Mouse (Mus musculus) T-cell, adult 2 months (primary cell): Measurements from ENCODE around the gene Fam217b.

Experiments
- DNase-seq: peaks from one replicate; pipeline ENCODE4 v3.0.0; 2022; ENCODE audit warnings: low spot score

The Fam217b gene

DNA sequence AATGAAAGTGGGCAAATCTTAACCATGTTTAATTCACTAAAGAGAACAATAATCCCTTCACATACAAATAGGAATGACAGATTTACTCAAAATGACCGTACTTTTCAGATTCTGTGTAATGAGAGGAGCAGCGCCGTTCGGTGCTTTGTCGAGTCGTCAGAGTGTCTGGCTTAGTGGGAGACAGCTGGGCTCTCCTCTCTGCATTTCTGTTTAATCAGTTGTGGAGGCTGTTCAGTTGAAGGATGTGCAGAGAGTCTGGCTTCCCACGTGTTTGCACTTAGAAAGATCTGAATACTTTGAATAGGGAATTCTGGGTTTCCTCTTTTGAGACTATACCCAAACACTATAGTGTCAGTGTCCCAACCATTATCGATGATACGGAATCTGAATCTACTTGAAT is 23.0 kb downstream of the Fam217b start:
- no peak for DNase-seq

DNA sequence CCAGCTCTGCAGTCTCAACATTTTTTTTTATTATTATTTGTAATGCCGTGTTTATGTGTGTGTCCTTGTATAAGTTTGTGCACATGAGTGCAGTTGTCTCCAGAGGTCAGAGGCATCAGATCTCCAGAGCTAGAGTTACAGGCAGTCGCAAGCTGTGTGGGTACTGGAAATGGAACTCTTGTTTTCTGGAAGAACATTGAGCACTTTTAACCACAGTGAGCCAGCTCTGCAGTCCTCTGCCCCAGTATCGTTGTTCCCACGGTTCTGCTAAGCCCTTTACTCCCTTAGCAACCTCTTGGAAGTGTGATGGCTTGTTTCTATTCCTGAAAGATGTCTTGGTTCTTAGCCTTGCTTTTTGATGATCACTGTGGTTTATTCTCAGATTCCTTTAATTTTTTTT is 35.1 kb downstream of the Fam217b start:
- DNase-seq: no peak

DNA sequence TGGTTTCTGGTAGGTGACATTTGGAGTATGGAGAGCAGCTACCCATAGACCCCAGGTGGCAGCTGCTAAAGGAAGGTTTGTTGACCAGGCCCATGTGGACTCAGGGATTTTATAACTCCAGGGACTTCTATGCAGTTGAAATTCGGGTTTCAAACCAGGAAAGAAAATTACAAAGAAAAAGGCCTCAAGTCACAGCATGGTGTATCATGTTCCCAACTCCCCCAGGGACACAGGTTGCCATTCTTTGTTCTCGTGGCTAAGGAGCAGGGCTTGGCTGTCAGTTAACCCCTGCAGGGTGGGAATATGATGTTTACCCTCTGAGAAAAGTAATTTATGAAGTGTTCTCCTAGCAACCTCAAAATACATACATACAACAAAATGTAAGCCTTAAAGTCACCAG is 35.9 kb downstream of the Fam217b start:
- no peak for DNase-seq

DNA sequence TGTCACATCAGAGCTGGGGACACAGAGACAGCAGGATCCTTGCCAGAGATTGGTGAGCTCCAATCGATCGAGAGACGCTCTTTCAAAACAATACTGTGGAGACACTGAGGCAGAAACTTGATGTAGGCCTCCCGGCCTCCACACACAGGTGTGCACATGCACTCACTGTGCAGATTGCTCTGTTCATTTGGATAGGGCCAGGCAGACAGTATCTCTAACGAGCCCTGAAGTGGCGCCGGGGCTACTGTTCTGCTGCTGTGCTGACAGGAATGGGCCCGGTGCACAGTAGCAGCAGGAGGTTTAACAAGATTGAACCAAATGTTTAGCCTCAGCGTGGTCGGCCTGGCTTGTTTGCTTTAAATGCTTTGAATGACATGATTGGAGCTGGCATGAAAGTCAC is 36.6 kb downstream of the Fam217b start:
- DNase-seq: no peak

- no peak for DNase-seq
Observed at GRCm38 (mm10) chr2:178454664-178455516, 40.6 kb downstream of the Fam217b start.

DNA sequence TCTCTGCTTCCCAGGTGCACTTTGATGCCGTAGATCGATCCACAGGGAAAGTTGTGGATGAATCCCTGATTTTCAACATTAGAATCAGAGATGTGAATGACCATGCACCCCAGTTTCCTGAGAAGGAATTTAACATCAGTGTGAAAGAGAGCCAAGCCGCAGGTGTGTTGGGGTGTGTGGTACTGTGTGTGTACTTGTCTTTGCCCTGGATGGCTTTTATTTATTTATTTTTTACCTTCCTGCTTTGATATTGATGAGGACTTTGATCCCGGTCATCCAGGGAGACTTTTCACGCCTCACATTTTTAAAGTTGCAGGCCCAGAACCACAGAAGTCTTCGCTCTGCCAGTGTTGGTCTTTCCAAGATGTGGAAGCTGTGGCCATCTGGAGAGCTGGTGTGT is 43.1 kb downstream of the Fam217b start:
- DNase-seq: no peak

DNA sequence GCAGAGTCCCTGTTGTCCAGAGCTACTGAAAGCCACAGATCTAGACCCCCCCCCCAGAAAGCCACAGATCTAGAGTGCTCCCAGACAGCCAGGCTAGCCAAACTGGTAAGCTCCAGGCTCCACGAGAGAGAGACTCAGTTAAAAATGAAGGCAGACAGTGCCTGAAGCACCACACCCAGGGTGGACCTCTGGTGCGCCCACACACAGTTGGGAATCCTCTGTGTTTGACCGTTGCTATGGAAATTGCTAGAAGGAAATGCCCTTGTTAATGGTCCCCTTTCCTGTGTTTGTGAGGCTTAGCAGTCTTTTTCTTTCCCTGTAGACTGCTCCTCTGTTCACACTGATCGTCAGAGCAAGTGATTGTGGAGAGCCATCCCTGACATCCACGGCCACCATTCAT is 46.0 kb downstream of the Fam217b start:
- DNase-seq: no peak

DNA sequence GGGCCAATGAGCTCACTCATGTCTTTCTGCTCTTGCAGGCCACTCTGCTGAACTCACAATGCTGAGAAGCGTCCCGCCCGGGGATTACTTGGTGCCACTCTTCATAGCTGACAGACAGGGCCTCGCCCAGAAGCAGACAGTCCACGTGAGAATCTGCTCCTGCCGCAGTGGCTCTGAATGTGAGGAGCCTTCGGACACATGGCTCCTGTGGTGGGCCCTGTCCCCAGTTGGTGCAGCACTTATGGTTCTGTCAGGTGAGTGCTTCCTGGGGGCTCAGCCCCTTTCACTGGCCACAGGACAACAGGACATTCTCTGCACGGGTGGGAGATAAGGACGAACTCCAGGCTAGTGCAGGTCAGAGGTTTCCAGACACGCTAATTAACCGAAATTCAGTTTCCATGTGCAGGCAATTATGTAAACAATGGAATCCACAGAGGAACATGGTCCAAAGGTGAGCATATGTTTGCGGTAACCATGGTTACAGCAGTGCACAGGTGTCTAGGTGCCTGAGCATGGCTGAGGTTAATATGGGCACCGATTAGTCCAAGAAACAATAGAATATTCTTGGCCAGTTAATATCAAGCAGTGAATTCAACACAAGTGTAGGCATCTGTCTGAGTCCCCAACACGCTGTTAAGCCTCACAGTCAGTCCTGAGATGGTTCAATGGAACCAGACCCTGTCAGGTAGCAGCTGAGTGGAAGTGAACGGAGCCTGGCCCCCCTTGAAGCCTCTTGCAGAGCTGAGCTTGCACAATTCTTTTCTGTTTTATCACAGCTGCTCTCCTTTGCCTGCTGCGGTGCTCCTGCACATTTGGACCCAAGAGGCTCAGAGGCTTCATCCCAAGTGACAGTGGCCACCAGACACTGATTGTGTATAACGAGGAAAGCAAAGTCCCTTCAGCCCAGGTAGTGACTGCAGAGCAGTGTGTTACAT is 57.5 kb downstream of the Fam217b start:
- DNase-seq: no peak

DNA sequence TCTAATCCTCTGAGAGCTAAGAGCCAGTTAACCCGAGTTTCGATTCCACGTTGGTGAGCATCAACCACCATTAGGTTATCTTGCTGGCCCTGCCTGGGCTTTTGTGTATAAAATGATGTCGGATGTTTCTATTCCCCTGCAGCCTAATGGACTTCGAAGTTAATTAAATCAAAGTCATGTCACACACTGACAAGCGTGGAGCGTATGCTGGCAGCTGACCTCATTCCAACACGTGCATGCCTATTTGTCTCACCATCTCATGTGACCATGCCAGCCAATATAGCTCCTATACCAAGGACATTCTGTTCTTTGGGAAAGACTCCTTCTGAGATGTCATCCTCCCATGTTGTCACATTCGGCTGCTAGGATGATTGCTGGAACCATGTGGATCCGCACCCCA is 59.6 kb downstream of the Fam217b start:
- no peak for DNase-seq
